Mouse (Mus musculus): ENCODE results near the gene Isoc2a. TPM values are rescaled to one million over a fixed set of nuclear protein-coding genes. Genes with fewer than 3 reads are reported as not detected.
A peak's percentile ranks its signal among the peaks of the same experiment; 100 is the strongest.
"Not testable (repeated sequence)": the region's sequence is repeated elsewhere in the genome, so short reads cannot be mapped to it uniquely, and the experiment has no call there.

The Isoc2a gene
- total RNA-seq (2021): 10 to 100 TPM; 11.4 to 13.6 TPM

DNA sequence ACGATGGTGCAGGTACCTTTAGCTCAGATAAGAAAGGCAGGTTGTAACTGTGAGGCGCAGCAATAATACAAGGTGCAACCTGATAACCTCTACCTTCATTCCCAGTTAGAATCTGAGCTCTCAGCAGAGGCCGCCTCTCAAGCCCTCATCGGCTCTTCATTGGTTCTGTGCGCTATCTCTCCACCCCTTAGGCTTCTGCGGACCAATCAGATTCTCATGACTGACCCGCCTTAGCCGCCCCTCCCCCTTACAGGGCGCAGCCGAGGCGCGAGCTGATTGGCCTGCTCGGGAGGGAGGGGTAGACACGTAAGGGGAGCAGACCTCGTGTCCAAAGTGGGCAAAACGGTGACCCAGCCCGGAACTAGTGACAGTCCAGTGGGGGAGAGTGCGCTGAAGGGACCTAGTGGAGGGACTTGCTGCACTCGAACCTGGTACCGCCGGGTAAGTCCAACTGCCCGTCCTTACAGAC lies at the start of gene Isoc2a:
TSS of gene Isoc2a (plus strand) at position 401 of the 469 bp plus-strand sequence.
- peak; percentile 83 to 85 for DNase-seq

DNA sequence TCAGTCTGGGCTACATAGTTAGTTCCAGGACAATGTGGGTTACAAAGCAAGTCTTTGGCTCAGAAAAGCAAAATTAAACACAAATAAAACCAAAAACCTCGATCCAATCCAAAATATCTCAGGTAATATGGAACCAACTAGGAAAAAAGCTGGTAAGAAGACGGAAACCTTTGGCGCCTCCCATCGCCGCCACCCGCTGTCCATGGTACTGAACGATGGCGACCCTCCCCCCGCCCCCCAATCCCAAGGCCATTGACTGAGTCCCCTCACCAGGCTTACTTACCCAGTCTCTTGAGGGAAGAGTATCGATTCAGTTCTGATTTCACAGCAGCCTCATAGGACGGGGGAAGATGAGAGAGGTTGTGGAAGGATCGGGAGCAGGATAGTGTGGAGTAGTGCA lies 46.5 kb upstream of the Isoc2a start:
- DNase-seq: no peak

DNA sequence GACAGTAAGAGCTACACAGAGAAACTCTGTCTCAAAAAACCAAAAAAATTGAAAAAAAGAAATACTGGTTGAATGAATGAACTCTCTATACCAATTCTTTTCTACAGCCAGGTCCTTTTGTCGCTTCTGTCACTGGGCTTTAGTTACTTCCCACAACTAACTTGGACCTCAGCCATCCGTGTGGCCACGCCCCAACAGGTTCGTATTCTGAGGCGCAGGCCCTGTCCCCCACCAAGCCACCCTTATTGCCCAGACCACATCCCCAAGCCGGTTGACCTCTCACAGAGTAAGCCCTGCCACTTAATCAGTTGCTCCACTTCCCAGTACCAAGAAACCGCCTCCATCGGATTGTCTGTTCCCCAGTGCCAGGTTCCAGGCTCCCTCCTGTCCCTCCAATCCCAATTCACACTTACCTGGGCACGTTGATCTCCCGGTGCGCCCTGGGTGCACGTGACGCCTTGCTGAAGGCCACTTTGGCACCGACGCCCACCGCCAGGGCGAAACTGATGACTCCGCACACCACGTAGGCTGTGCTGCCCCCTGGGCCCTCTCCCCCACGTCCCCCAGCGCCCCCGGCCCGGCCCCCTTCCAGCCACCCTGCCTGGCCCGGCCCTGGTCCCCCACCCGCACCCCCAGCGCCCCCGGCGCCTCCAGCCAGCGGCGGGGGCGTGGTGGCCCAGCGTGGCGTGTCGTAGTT lies 41.2 kb upstream of the Isoc2a start:
- DNase-seq: no peak

DNA sequence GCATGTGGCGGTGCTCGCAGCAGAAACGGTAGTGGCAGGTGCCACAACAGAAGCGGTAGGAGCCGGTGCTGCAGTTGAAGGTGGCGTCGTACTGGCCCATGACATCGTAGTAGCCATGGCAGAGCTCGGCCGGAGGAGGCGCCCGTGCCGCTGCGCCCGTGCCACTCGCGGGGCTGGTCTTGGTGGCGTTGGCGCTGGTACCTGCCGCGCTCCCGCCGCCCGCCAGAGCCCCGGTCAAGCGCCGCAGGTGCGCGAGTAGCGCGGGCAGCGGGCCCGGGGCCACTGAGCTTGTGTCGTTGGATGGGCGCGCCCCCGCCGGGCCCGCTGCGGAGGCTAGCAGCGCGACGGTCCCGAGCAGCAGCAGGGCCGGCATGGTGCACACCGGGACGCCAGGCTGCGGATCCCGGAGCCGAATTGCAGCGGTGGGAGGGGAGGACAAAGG lies 40.6 kb upstream of the Isoc2a start:
- peak in 1 of 2 experiments; percentile 49 for DNase-seq

DNA sequence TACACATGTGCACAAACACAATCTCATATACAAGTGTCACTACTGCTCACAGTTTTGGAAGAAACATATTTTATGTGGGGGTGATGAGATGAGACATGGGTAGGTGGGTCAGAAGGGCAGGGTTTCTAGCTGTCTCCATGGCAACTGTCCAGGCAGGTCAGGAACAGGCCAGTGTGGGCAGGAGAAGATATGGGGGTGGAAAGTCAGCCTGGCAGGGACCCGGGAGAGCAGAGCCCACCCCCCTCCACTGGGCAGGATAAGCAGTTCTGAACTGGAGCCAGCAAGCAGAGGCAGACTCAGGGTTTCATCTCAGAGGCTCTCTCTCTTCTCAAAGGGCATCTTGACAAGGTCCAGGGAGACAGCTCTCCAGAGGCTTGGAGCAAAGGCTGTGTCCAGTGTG lies 39.3 kb upstream of the Isoc2a start:
- DNase-seq: no peak

DNA sequence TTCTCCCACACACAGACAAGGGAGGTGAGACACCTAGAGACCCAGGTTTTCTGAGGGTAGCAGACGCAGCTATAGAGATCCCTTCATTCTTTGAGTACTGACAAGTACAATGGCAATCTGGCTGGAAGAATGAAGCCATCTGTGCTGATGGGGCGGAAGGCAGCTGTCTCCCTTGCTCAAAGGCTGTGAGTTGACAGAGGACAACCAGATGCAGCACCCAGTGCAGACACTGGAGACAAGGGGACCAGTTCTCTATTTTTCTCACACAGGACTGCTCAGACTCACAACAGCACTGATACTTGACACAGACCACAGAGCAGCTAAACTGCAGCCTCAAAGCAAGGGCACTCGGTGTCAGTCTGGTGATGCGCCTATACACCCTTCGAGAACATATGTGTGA lies 34.9 kb upstream of the Isoc2a start:
- peak; percentile 62 to 74 for DNase-seq

DNA sequence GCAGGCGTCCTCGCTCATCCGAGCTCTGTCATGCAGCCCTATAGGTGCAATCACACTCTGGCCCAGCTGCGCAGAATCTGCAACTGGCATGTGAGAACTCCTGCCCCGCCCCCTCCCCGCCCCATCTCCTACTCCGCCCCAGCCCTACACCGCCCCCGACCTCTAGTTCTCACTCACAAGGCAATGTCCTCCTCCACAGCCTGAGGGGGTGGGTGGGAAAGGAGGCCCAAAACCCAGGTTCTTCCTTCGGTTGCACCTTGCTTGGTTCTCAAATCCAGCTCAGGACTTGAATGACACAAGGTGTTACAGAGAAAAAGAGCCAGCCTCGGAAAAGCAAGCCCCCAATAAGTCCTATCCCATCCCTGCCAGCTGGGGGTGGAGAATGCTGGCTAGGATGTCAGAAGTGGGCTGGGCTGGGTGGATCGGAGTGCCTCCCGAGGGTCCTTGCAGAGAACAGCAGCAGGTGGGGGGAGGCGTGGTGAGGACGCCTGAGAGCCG lies 34.3 kb upstream of the Isoc2a start:
- DNase-seq: peak; percentile 61 to 64

DNA sequence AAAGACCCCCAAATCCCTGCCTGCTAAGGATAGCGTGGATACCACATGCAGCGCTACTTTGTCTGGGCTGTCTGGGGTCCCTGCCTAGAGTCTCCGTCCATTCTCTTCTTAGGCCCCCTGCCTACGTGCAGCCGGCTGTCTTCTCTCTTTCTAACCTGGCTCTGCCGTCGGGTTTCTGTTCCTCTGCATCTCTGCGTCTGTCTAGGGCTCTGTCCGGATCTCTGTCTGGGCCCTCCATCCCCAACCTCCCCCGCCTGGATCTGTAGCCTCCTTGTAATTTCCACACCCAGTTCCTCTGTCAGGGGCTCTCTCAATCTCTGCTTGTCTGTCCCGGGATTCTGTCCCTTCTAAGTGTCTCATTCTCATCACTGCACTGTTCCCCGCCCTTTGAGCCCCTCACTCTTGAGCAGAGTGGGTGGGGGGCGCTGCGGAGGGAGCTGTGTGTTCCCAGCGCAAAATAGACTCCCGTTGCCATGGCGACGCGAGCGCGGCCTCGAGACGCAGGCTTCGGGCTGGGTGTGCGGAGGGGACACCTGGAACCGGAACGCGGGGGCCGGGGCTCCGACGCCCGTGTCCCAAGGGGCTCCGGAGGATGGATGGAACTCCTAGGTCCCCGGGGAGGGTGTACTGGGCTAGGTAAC lies 33.2 kb upstream of the Isoc2a start:
- peak; percentile 82 to 85 for DNase-seq

DNA sequence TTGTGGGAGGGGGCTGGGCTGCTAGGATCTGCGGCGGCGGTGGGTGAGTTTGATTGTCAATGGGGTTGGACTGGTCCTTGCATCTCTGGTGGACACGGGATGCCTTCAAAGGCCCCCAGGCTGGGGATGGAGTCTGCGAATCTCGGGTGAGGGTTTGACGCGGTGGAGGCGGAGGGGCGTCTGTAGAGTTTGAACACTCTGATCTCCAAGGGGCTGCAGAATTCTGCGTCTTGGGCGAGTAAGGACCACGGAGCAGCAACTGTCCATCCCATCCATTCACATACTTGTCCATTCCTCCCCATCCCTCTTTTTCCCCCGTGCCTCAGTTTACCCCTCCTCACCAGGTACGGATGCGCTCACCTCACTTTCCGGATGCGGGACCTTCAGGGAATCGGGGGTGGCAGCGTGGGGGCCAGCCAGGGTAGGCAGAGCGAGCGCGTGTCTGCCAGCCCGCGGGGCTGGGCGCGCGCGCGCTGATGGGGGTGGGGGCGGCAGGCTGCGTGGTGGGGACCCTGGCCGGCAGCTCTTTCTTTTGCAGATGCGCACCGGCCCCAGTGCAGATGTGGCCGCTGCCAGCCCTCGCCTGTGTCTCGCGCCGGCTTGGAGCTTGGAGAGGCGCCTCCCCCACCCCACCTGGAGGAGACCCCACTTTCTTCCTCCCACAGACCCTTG lies 32.6 kb upstream of the Isoc2a start, which contains the start of gene Shisa7:
TSS of gene Shisa7 (minus strand) at position 452 of the 672 bp plus-strand sequence.
- DNase-seq: no peak

DNA sequence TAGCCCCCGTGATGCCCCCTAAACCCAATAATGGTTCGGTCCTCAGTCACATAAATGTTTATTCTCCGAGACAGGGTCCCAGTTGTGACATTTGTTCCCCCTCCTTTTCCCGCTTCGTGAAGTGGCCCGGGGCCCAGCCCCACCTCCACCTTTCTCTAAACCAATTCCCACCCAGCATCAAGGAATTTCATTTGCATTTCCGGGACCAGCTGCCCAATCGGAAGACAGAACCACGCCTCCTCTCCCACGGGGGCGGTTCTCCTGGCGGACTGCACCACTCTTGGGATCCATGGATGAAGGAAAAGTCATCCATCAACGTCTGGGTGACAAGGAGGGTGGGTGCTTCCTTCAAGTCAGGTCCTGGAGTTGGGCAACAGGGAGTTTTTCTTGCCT lies 32.0 kb upstream of the Isoc2a start:
- DNase-seq: peak; percentile 89

DNA sequence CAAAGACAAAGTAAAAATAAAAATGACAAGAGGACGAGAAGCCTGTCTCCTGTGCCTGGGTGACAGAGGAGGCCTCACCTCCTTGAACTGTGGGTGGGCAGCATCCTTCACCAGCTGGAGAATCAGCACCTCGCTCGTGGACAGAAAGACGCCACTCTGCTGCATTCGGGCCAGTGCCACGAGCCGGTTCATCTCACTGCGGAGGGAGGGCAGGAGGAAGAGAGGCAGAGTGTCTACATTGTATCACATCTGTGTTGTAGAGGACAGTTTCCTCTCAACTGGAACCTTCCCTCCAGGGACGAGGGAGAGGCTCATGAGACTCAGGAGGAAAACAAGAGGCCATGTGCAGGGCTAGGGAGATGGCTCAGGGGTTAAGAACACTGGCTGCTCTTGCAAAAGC lies 27.6 kb upstream of the Isoc2a start:
- no peak for DNase-seq

DNA sequence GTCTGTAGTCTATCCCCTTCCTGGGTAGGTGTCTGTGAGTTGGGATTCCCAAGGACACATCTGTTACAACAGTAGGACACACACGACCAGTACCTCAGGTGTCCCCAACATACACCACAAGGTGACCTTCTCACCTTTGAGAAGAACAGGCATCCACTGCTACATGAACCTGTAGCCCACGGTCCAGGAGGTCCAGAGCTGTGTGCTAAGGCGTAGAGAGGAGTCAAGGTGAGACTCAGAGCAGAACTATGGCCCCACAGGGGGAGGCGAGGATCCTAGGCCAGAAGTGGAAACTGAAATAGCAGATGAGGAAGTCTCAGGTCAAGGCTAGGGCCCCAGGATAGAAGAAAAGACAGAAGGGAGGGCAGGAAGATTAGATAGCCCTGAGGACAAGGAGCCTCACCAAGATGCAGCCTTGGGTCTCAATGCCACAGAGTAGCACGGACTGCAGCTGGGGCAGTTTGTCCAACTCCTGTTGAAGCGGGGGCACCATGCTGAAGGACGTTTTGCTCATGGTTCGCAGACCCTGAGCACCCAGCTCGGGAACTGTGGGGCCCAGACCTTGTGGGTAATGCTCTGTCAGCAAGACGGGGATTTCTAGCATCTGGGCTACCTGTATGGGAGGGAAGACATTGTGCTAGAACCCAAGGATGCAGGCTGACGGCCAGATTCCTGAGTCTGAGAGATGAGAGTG lies 26.2 kb upstream of the Isoc2a start:
- no peak for DNase-seq

DNA sequence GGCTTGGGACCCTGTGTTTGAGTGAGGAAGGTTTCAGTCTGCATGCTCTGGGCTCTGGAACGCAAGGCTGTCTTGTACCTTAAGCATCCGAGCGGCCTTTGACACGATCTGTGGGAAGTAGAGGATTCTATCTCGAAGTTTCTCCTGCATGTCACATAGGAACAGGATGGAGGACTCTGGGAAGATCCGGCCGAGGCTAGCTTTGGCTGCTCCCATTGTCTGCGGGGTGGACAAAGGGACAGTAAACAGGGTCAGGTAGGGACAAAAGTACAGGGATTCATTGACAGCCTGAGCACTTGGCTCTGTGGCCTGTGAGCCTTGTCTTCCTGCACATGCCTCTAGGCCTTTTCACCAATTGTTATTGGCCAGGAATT lies 25.7 kb upstream of the Isoc2a start:
- no peak for DNase-seq

DNA sequence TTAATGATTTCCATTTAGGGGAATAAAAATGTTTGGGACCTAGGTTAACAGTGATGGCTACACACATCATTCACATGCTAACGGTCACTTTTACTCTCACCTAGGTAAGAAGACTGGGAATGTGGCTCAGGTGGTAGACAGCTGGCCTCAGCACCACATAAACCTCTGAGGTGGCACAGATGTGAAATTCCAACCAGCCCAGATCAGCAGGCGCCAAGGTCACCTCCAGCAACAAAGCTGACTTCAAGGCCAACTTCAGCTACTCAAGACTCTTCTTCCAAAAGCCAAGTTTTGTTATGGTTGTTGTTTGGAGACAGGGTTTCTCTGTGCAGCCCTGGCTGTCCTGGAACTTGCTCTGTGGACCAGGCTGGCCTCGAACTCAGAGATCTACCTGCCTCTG lies 23.3 kb upstream of the Isoc2a start:
- DNase-seq: no peak

DNA sequence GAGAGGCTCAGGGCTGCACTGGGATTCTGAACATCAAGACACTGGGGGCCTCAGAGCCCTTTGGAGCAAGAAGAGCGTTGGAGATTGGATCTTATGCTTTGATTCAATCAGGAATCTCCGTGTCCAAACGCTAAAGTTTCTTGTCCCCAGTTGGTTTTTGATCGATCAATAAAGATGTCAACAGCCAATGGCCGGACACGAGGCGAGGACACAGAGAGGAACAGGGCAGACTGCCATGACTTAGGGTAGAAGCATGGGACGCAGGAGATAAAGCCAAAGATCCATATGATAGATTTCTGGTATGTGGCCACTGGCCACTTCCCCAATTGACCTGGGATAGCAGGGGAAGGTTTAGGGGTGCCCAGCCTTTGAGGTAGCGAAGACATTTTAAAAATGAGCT lies 20.4 kb upstream of the Isoc2a start:
- DNase-seq: no peak

DNA sequence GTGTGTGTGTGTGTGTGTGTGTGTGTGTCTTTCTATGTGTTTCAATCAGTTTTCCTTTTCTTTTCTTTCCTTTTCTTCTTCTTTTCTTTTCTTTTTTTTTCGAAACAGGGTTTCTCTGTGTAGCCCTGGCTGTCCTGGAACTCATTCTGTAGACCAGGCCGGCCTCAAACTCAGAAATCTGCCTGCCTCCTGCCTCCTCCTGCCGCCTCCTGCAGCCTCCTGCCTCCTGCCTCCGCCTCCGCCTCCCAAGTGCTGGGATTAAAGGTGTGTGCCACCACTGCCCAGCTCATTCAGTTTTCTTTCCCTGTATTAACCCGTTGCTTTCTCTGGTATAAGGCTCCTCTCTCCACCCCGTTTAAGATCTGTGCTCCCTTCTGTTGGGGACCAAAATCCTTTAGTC lies 19.6 kb upstream of the Isoc2a start:
- DNase-seq: no peak

DNA sequence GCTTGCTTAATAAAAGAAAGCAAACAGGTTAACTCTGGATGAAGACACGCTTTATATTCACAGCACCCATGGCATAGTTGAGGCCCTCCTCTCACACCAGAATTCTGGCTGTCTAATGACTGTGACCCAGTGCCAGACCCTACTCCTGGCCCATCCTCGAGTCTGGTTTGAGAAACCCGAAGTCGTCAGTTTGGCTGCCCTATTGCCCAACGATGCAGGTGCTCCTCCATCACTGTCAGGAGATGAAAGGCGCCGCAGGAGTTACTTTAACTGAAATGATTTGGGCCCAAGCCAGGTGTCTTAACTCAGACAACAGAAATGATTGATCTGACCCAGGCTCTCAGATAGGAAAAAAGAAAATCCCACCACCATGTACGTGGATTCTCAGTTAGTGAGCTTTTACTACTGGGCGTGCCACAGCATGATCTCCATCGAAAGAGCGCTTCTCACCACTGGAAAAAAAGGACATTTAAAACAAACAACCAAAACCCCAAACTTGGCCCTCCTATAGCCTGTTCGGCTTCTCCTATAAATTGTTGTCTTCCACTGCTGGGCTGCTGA lies 17.5 kb upstream of the Isoc2a start:
- no peak for DNase-seq

DNA sequence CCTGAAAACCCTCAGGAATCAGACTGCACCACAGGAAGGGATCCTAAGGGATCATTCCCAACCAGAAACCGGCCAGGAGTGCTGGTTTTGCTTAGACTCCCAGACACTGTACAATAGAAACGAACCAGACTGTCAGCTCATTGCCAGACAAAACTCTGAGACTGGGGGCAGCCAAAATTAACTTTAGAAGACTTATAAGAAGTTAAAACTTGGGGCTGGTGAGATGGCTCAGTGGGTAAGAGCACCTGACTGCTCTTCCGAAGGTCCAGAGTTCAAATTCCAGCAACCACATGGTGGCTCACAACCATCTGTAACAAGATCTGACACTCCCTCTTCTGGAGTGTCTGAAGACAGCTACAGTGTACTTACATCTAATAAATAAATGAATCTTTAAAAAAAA lies 16.0 kb upstream of the Isoc2a start:
- not testable (repeated sequence) for DNase-seq

DNA sequence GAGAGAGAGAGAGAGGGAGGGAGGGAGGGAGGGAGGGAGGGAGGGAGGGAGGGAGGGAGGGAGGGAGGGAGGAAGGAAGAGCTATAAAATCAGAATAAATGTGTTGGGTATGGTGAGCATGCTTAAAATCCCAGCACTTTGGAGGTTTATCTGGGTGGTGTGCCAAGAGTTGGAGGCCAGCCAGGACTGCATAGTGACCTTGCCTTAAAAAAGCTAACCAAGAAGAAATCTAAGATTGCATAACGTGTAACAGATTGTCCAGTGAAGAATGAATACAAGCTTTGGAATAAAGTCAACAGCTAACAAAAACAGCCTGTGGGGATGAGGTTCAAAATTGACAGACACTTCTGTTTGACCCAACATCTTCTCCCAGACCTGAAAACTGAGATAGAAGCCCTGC lies 13.9 kb upstream of the Isoc2a start:
- DNase-seq: no peak

DNA sequence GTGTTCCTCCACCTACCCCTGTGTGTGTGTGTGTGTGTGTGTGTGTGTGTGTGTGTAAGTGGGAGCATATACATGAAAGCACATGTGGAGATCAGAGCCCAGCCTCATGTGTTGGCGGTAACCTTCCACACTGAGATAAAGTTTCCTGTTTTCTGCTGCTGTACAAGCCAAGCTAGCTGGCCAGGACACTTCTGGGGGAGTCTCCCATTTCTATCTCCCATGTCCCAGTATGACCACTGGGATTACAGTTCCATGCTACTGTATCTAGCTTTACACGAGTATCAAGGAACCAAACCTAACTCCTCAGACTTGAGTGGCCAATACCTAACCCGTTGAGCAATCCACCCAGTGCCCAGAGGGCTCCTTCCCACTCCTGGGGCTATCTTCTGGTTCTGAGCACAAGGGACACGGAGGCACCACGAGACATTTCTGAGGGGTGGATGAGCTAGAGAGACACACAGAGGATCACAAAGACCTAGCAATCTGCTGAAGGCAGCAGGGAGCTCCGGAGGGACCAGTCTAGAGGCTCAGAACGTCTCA lies 13.3 kb upstream of the Isoc2a start:
- no peak for DNase-seq

DNA sequence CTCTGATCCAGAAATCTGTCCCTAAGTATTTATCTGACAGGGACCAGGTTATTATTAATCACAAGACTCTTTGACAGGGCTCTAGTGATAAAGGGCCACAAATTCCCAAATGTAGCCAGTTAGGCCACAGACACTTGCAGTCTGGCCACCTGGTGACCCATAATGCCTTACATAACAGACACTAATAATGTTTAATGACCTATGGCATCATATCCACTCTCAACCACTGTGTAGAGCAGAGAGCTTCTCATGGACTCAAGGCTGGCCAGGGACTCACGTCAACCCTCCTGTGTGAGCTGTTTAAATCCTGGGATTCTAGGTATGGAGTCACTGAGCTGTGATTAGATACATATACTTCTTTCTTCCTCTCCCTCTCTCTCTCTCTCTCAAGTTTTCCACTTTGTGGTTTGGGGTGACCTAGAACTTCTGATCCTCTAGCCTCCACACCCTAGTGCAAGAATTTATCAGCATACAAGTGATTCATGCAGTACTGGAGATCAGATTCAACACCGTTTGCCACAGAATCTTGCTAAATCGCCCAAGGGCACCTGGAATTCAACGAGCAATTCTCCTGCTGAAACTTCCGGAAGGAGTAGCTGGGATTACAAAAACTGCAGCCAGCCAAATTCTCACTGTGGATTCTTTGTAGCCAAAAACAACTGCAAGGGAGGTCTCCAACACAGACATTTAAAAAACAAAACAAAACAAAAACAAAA lies 12.7 kb upstream of the Isoc2a start:
- DNase-seq: no peak
